Comparison of ENCODE assay signal across 24 mouse cellular contexts in the genomic region with DNA sequence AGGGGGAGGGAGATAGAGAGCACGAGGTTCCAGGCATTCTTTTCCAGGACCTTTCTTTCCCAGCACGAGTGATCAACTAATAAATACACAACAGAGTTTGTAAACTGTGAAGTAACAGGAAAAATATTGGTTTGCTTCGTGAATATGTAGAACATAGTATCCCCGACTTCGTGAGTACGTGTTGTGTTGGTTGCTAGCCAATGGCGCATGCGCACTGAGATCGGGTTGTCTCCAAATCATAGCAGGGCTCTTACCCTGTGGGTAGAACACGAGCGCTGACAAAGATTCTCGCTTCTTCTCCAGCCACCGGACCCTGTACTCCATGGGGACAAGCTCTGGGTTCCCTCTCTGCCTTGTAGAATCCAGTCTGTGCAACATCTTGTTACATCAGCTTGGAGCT. TPM values are rescaled to one million over a fixed set of nuclear protein-coding genes. Genes with fewer than 3 reads are reported as not detected.
DNase-seq lines count a peak whose midpoint lies in the region; ATAC-seq and TF ChIP-seq lines count a peak whose summit lies in the region.
"Had no signal": no experiment of that assay in that cellular context is flagged by ENCODE, and none has a peak within 500 bp of the region (broad histone marks: within the 10 kb centered on the region; RNA-seq: fewer than 3 reads in every experiment).

No protein-coding gene starts in this region.

- DNase-seq in gastrocnemius, adult 2 months: peak; percentile 15
- DNase-seq in gastrocnemius, adult 18-20 months (ENCODE audit: low spot score): no peak
- no peak for DNase-seq in lung, adult 2 months
- peak; percentile 23 for DNase-seq in induced T-regulatory cell, adult 2 months (ENCODE audit: low read depth)
- DNase-seq in lung, postnatal 36 days: peak; percentile 33
- DNase-seq in kidney, postnatal 36 days: no peak
- DNase-seq: adrenal gland, postnatal 10 days; adrenal gland, postnatal 36 days; cerebellum, adult 18-20 months; cerebellum, adult 9-10 months; cerebellum, postnatal 14 days; gastrocnemius, postnatal 25 days; heart, adult 18-20 months; heart, postnatal 10 days; heart, postnatal 36 days had no signal

- no peak overlapping the region for H3K27ac ChIP-seq in gastrocnemius, adult 2 months
- peak overlapping the region; percentile 47; the same call in 1 of the 2 replicates for H3K27ac ChIP-seq in lung, embryonic 15.5 days
- H3K27ac ChIP-seq: forebrain, embryonic 10.5 days; forebrain, embryonic 13.5 days; hindbrain, embryonic 10.5 days; hindbrain, embryonic 13.5 days had no signal

- no peak for TF ChIP-seq POLR2A in lung, adult 2 months (IDR thresholded peaks at IDR 0.05; ENCODE audit: borderline replicate concordance, extremely low read depth, low read depth, low read length)

- H3K36me3 ChIP-seq in lung, embryonic 15.5 days: no peaks in the 10 kb centered on the region
- H3K36me3 ChIP-seq: forebrain, embryonic 10.5 days; heart, embryonic 12.5 days; heart, embryonic 15.5 days; hindbrain, embryonic 10.5 days; hindbrain, embryonic 13.5 days had no signal

- H3K27me3 ChIP-seq in lung, embryonic 15.5 days: peaks cover 8% of the 10 kb centered on the region; the same call in 1 of the 2 replicates
- H3K27me3 ChIP-seq: heart, embryonic 12.5 days; heart, embryonic 15.5 days; Patski had no signal

- no peaks in the 10 kb centered on the region for H3K9me3 ChIP-seq in lung, embryonic 15.5 days
- H3K9me3 ChIP-seq: forebrain, embryonic 10.5 days; forebrain, embryonic 13.5 days; heart, embryonic 12.5 days; heart, embryonic 15.5 days; hindbrain, embryonic 10.5 days; hindbrain, embryonic 13.5 days had no signal

- H3K4me2 ChIP-seq in lung, embryonic 15.5 days: no peak overlapping the region
- H3K4me2 ChIP-seq: forebrain, embryonic 13.5 days; heart, embryonic 12.5 days; heart, embryonic 15.5 days; hindbrain, embryonic 13.5 days had no signal

- no peak overlapping the region for H3K4me3 ChIP-seq in gastrocnemius, adult 2 months
- no peak overlapping the region for H3K4me3 ChIP-seq in lung, embryonic 15.5 days
- H3K4me3 ChIP-seq in lung, adult 2 months (replicated peaks; ENCODE audit: extremely low read depth, low read depth, low read length): no peak overlapping the region
- H3K4me3 ChIP-seq: forebrain, embryonic 10.5 days; forebrain, embryonic 13.5 days; heart, embryonic 12.5 days; heart, embryonic 15.5 days; hindbrain, embryonic 10.5 days; hindbrain, embryonic 13.5 days had no signal

- 56% methylated on average over 13 of the region's 13 CpGs for WGBS in lung, embryonic 15.5 days
- 76% methylated on average over 13 of the region's 13 CpGs for WGBS in lung, adult 2 months

- no peak overlapping the region for H3K9ac ChIP-seq in lung, embryonic 15.5 days
- H3K9ac ChIP-seq: forebrain, embryonic 13.5 days; heart, embryonic 12.5 days; heart, embryonic 15.5 days; hindbrain, embryonic 13.5 days had no signal

- peaks cover 33% of the 10 kb centered on the region for H3K4me1 ChIP-seq in lung, embryonic 15.5 days
- peaks cover 4% of the 10 kb centered on the region; the same call in 1 of the 2 replicates for H3K4me1 ChIP-seq in lung, adult 2 months (ENCODE audit: control insufficient read depth, insufficient read depth, low read length)

- intact Hi-C loops in gastrocnemius, adult 2 months (cut with DNase I): no loop called here

- ATAC-seq in lung, embryonic 15.5 days (ENCODE audit: borderline replicate concordance, extremely low read depth, low FRiP score, low TSS enrichment): no peak
- ATAC-seq: forebrain, embryonic 13.5 days; forebrain, embryonic 16.5 days; Patski had no signal

- no peak for TF ChIP-seq CTCF in gastrocnemius, adult 2 months (IDR thresholded peaks at IDR 0.05)
- TF ChIP-seq CTCF in lung, adult 2 months (IDR thresholded peaks at IDR 0.05; ENCODE audit: insufficient read depth, low read length): no peak

RNA-seq across cellular contexts. Expression of gene Tlr5, which starts 33.2 kb away (rescaled TPM):
- 1 to 10 TPM; 1.1 to 3.8 TPM for total RNA-seq in gastrocnemius, adult 2 months (2021)
- 1 to 10 TPM in 1 of 2 experiments, under 1 TPM in 1; 0.78 to 1.0 TPM for total RNA-seq in gastrocnemius, adult 18-20 months (2021)
- polyA plus RNA-seq in lung, embryonic 15.5 days (2015; fragmentation: Nextera tagmentation; extraction: Ambion mirVana): 1.2 and 1.3 TPM in 2 replicates
- polyA plus RNA-seq in lung, adult 2 months (2012; rRNA removed): 6.1 and 7.4 TPM in 2 replicates
- polyA plus RNA-seq: Patski had no signal

Comparison
In these comparisons a context has a peak if more than half of its experiments do, and no peak if none do; other contexts are left out.
1. DNase-seq: peak in gastrocnemius, adult 2 months (single experiment), induced T-regulatory cell, adult 2 months (single experiment) and lung, postnatal 36 days (single experiment); none in gastrocnemius, adult 18-20 months (single experiment), lung, adult 2 months (single experiment) and kidney, postnatal 36 days (0 of 2).